Mouse (Mus musculus) spleen, adult 10 weeks (tissue): ENCODE results near the gene Gm8653. TPM values are rescaled to one million over a fixed set of nuclear protein-coding genes. Genes with fewer than 3 reads are reported as not detected.

Experiments
- polyA plus RNA-seq: library from polyadenylated mRNA; stranded (reverse); fragments of 350-450 nt; fragmentation: Illumina TruSeq; extraction: RNeasy Lipid Tissue Mini Kit (QIAGEN cat#74804); gene quantifications from one replicate; pipeline ENCODE4 v1.2.3, GENCODE M21; 2015; ENCODE audit warnings: low replicate concordance; ENCODE audit not compliant: insufficient read depth

Gm8653 gene
- not detected for polyA plus RNA-seq

GRCm38 (mm10) chr7:22201164-22201563 is at the start of gene Gm8653:
Gm8653 (minus strand) TSS chr7:22201264.

GRCm38 (mm10) chr7:22229384-22229783 is 28.3 kb upstream of the Gm8653 start, which contains the start of gene Gm8453:
Gm8453 (minus strand) TSS chr7:22229484.

GRCm38 (mm10) chr7:22189077-22189476 is 12.0 kb downstream of the Gm8653 start, which contains the start of gene Vmn1r143:
Vmn1r143 (plus strand) TSS chr7:22189377.

GRCm38 (mm10) chr7:22163935-22164334 is 37.1 kb downstream of the Gm8653 start, which contains the start of gene Vmn1r142:
Vmn1r142 (minus strand) TSS chr7:22164035.

Other genes starting within 250 kb of the Gm8653 start
- not detected for gene Vmn1r137, start 206.7 kb downstream of the Gm8653 start, polyA plus RNA-seq
- not detected for gene Vmn1r138, start 172.4 kb downstream of the Gm8653 start, polyA plus RNA-seq
- gene Gm6176, start 145.0 kb downstream of the Gm8653 start, polyA plus RNA-seq, result not detected
- not detected for gene Vmn1r139, start 132.2 kb downstream of the Gm8653 start, polyA plus RNA-seq
- not detected for gene Gm16451, start 83.0 kb downstream of the Gm8653 start, polyA plus RNA-seq
- not detected for gene Gm10666, start 66.5 kb downstream of the Gm8653 start, polyA plus RNA-seq
- gene Vmn1r142, start 37.2 kb downstream of the Gm8653 start, polyA plus RNA-seq, result not detected
- not detected for gene Vmn1r143, start 11.9 kb downstream of the Gm8653 start, polyA plus RNA-seq
- gene Gm8453, start 28.2 kb upstream of the Gm8653 start, polyA plus RNA-seq, result not detected
- not detected for gene Gm4187, start 128.5 kb upstream of the Gm8653 start, polyA plus RNA-seq
- gene Gm8660, start 169.8 kb upstream of the Gm8653 start, polyA plus RNA-seq, result not detected
- not detected for gene Vmn1r148, start 212.3 kb upstream of the Gm8653 start, polyA plus RNA-seq
- not detected for gene Vmn1r149, start 237.0 kb upstream of the Gm8653 start, polyA plus RNA-seq